Mouse (Mus musculus): ENCODE measurements around the gene Scpep1. TPM values are rescaled to one million over a fixed set of nuclear protein-coding genes. Genes with fewer than 3 reads are reported as not detected.
A peak's percentile ranks its signal among the peaks of the same experiment; 100 is the strongest.

Gene Scpep1
- polyA plus RNA-seq, 1 experiment: 17.4 TPM

GRCm38 (mm10) chr11:88934089-88935000, 20.9 kb downstream of the Scpep1 start:
- peaks cover 22% of the 10 kb centered on the region for H3K36me3 ChIP-seq (ENCODE audit: control insufficient read depth, insufficient read depth, low read length)
- DNase-seq (ENCODE audit: low read depth in 1 of 2, low spot score in 2 of 2): no peak
- no peaks in the 10 kb centered on the region for H3K27me3 ChIP-seq (ENCODE audit: control insufficient read depth, insufficient read depth, low read length)
- no peak overlapping the region for H3K27ac ChIP-seq (ENCODE audit: insufficient read depth, low read length)
- H3K4me3 ChIP-seq (ENCODE audit: extremely low read depth, insufficient read depth, insufficient read length): no peak overlapping the region
- no peaks in the 10 kb centered on the region for H3K4me1 ChIP-seq (ENCODE audit: control insufficient read depth, insufficient read depth, insufficient read length)
- WGBS: 94% methylated on average over 19 of the region's 19 CpGs
- TF ChIP-seq CTCF (IDR thresholded peaks at IDR 0.05; ENCODE audit: extremely low read depth, insufficient read depth, insufficient read length, insufficient replicate concordance) (no peak), POLR2A (IDR thresholded peaks at IDR 0.05; ENCODE audit: low read depth, low read length) (no peak)

DNA sequence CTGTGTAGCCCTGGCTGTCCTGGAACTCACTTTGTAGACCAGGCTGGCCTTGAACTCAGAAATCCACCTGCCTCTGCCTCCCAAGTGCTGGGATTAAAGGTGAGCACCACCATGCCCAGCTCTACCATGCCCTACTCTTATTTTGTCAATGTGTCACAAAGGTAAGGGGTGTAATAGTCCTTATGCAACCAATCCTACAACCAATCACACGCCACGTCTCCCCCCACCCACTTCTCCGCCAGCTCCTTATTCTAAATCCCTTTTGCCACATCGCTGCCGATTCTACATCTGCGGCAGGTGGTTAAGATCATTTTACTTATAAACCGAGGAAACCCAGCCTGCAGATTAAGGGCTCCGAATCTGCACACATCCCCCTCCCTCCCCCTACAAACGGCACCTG, 22.2 kb downstream of the Scpep1 start:
- peaks cover 22% of the 10 kb centered on the region for H3K36me3 ChIP-seq (ENCODE audit: control insufficient read depth, insufficient read depth, low read length)
- no peaks in the 10 kb centered on the region for H3K4me1 ChIP-seq (ENCODE audit: control insufficient read depth, insufficient read depth, insufficient read length)
- H3K27me3 ChIP-seq (ENCODE audit: control insufficient read depth, insufficient read depth, low read length): no peaks in the 10 kb centered on the region
- 97% methylated on average over 9 of the region's 9 CpGs for WGBS
- no peak for DNase-seq (ENCODE audit: low read depth in 1 of 2, low spot score in 2 of 2)
- H3K4me3 ChIP-seq (ENCODE audit: extremely low read depth, insufficient read depth, insufficient read length): no peak overlapping the region
- no peak overlapping the region for H3K27ac ChIP-seq (ENCODE audit: insufficient read depth, low read length)
- no peak for TF ChIP-seq CTCF (IDR thresholded peaks at IDR 0.05; ENCODE audit: extremely low read depth, insufficient read depth, insufficient read length, insufficient replicate concordance)

- WGBS: 87% methylated on average over 14 of the region's 14 CpGs
- Histone ChIP-seq H3K36me3 (ENCODE audit: control insufficient read depth, insufficient read depth, low read length) (peaks cover 21% of the 10 kb centered on the region), H3K4me3 (ENCODE audit: extremely low read depth, insufficient read depth, insufficient read length) (no peak overlapping the region), H3K27me3 (ENCODE audit: control insufficient read depth, insufficient read depth, low read length) (no peaks in the 10 kb centered on the region), H3K27ac (ENCODE audit: insufficient read depth, low read length) (no peak overlapping the region), H3K4me1 (ENCODE audit: control insufficient read depth, insufficient read depth, insufficient read length) (no peaks in the 10 kb centered on the region)
- no peak for TF ChIP-seq CTCF (IDR thresholded peaks at IDR 0.05; ENCODE audit: extremely low read depth, insufficient read depth, insufficient read length, insufficient replicate concordance)
- no peak for TF ChIP-seq POLR2A (IDR thresholded peaks at IDR 0.05; ENCODE audit: low read depth, low read length)
- no peak for DNase-seq (ENCODE audit: low read depth in 1 of 2, low spot score in 2 of 2)
These were observed 23.4 kb downstream of the Scpep1 start for GRCm38 (mm10) chr11:88931692-88932530.

DNA sequence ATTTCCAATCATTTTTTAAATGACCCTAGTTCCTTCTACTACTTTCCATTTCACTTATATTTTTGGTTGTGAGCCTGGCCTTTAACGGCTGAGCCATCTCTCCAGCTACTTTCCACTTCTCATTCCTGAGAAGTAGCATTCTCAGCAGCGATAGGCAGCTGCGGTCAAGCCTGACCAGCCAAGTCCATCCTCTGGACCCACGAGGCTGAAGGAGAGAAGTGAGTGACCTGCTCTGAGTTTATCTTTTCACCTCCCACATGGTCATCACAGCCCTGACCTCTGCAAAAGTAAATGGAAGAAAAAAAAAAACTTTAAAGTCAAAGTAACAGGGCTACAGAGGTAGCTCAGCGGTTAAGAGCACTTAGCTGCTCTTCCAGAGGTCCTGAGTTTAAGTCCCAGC, 28.7 kb downstream of the Scpep1 start:
- Histone ChIP-seq H3K36me3 (ENCODE audit: control insufficient read depth, insufficient read depth, low read length) (peaks cover 15% of the 10 kb centered on the region), H3K4me3 (ENCODE audit: extremely low read depth, insufficient read depth, insufficient read length) (no peak overlapping the region), H3K27me3 (ENCODE audit: control insufficient read depth, insufficient read depth, low read length) (no peaks in the 10 kb centered on the region), H3K4me1 (ENCODE audit: control insufficient read depth, insufficient read depth, insufficient read length) (no peaks in the 10 kb centered on the region), H3K27ac (ENCODE audit: insufficient read depth, low read length) (no peak overlapping the region)
- no peak for DNase-seq (ENCODE audit: low read depth in 1 of 2, low spot score in 2 of 2)
- TF ChIP-seq POLR2A (IDR thresholded peaks at IDR 0.05; ENCODE audit: low read depth, low read length): no peak
- TF ChIP-seq CTCF (IDR thresholded peaks at IDR 0.05; ENCODE audit: extremely low read depth, insufficient read depth, insufficient read length, insufficient replicate concordance): no peak
- WGBS: 89% methylated on average over 5 of the region's 5 CpGs

DNA sequence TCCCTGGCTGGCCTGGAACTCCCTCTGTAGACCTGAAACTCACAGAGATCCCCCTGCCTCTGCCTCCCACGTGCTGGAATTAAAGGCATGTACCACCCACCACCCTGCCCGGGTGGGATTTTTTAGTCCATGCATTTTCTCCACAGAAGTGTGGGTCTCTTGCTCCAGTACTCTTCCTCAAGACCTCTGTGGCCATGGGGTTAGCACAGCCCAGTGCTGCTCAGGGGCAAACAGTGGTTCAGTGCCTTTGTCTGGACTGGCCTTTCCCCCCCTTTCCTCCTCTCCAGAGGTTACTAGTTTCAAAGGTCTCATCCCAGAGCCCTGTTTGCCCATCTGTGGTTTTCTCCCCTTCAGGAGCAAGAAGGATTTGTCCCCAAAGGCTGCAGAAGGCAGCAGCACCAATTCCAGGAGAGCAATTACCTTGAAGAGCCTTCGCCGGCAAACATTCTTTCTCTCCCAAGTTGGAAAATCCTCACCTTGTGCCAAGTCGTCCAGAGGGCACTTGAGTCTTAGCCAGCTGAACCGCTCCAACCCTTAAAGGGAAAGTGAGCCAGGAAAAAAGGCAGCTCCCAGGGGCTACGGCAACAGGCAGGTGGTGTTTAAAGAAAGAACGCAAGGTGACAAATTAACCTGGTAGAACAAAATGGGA, 45.8 kb downstream of the Scpep1 start:
- 89% methylated on average over 8 of the region's 8 CpGs for WGBS
- DNase-seq (ENCODE audit: low read depth in 1 of 2, low spot score in 2 of 2): no peak
- Histone ChIP-seq H3K27me3 (ENCODE audit: control insufficient read depth, insufficient read depth, low read length) (no peaks in the 10 kb centered on the region), H3K4me1 (ENCODE audit: control insufficient read depth, insufficient read depth, insufficient read length) (no peaks in the 10 kb centered on the region), H3K4me3 (ENCODE audit: extremely low read depth, insufficient read depth, insufficient read length) (no peak overlapping the region), H3K27ac (ENCODE audit: insufficient read depth, low read length) (no peak overlapping the region), H3K36me3 (ENCODE audit: control insufficient read depth, insufficient read depth, low read length) (no peaks in the 10 kb centered on the region)
- no peak for TF ChIP-seq POLR2A (IDR thresholded peaks at IDR 0.05; ENCODE audit: low read depth, low read length)

- H3K4me1 ChIP-seq (ENCODE audit: control insufficient read depth, insufficient read depth, insufficient read length): no peaks in the 10 kb centered on the region
- TF ChIP-seq POLR2A (IDR thresholded peaks at IDR 0.05; ENCODE audit: low read depth, low read length): no peak
- peak; percentile 53; the same call in 1 of the 2 replicates for TF ChIP-seq CTCF (IDR thresholded peaks at IDR 0.05; ENCODE audit: extremely low read depth, insufficient read depth, insufficient read length, insufficient replicate concordance)
- no peak overlapping the region for H3K27ac ChIP-seq (ENCODE audit: insufficient read depth, low read length)
- peak; percentile 47 to 68 for DNase-seq (ENCODE audit: low read depth in 1 of 2, low spot score in 2 of 2)
- H3K4me3 ChIP-seq (ENCODE audit: extremely low read depth, insufficient read depth, insufficient read length): no peak overlapping the region
- H3K36me3 ChIP-seq (ENCODE audit: control insufficient read depth, insufficient read depth, low read length): no peaks in the 10 kb centered on the region
- no peaks in the 10 kb centered on the region for H3K27me3 ChIP-seq (ENCODE audit: control insufficient read depth, insufficient read depth, low read length)
- WGBS: 92% methylated on average over 1 of the region's 1 CpGs
These were observed 46.6 kb downstream of the Scpep1 start for GRCm38 (mm10) chr11:88908557-88909211.
